Mouse (Mus musculus) brain, embryonic 14.5 days (tissue): ENCODE data around the gene Ctdsp1.

Experiments used
- CTCF ChIP-seq: fragments of 200-500 bp; IDR thresholded peaks from 2 replicates; pipeline ENCODE4 v1.5.1; 2012; ENCODE audit warnings: inconsistent platforms, mild to moderate bottlenecking, moderate library complexity, borderline replicate concordance; ENCODE audit not compliant: insufficient read depth, insufficient read length; ENCODE audit errors: extremely low read depth
- POLR2A ChIP-seq: fragments of 200-500 bp; IDR thresholded peaks from 2 replicates; pipeline ENCODE4 v1.6.1; 2012; ENCODE audit warnings: mild to moderate bottlenecking, inconsistent platforms, borderline replicate concordance; ENCODE audit not compliant: poor library complexity, insufficient read depth, insufficient read length, severe bottlenecking; ENCODE audit errors: extremely low read depth

DNA sequence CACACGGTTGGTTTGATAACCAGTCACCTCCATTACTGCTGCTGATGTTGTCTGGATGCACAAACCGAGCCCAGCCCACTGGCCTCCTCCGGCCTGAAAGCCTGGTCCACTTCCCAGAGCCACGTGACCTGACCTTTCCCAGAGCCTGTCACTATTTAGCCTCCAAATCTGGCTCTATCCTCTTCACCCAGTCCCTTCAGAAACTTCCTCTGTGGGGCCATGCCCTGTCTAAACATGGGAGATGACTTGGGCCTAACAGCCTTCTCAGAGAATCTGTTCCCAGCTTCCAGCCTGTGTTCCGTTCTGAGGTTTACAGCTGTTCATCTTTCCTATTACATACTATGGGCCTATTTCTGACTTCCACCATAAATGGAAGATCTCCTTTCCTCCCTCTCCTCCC is 27.9 kb upstream of the Ctdsp1 start:
- no peak for TF ChIP-seq CTCF
- no peak for TF ChIP-seq POLR2A
